Mouse (Mus musculus) neural tube, embryonic 11.5 days (tissue): ENCODE measurements around the gene Plpp2. TPM values are rescaled to one million over a fixed set of nuclear protein-coding genes. Genes with fewer than 3 reads are reported as not detected.

Experiments
- ATAC-seq: fragments of 200-750 bp; cut with Nextera tagmentation; 2 replicates; pipeline ENCODE4 v1.8.0; 2017; ENCODE audit warnings: moderate number of reproducible peaks, mild to moderate bottlenecking, moderate TSS enrichment, moderate library complexity; ENCODE audit not compliant: insufficient read depth, low FRiP score, low TSS enrichment
- DNase-seq: peaks from one replicate; pipeline ENCODE4 v3.0.0-alpha.2; 2015; ENCODE audit warnings: low spot score
- H3K27ac ChIP-seq: fragments of 300-500 bp; sonication (generic); 2 replicates; pipeline ENCODE4 v1.5.1; 2014; ENCODE audit warnings: low read depth, mild to moderate bottlenecking, low read length
- H3K27me3 ChIP-seq: fragments of 300-500 bp; sonication (generic); 2 replicates; pipeline ENCODE4 v1.6.1; 2014; ENCODE audit warnings: mild to moderate bottlenecking, low read length, mixed read lengths; ENCODE audit not compliant: control insufficient read depth, insufficient read depth
- H3K36me3 ChIP-seq: fragments of 300-500 bp; sonication (generic); 2 replicates; pipeline ENCODE4 v1.6.1; 2014; ENCODE audit warnings: mild to moderate bottlenecking, low read length, moderate library complexity, mixed read lengths; ENCODE audit not compliant: control insufficient read depth, insufficient read depth
- H3K4me1 ChIP-seq: fragments of 300-500 bp; sonication (generic); 2 replicates; pipeline ENCODE4 v1.6.1; 2014; ENCODE audit warnings: low read length, mixed read lengths; ENCODE audit not compliant: control insufficient read depth, insufficient read depth
- H3K4me2 ChIP-seq: fragments of 300-500 bp; sonication (generic); 2 replicates; pipeline ENCODE4 v1.6.1; 2014; ENCODE audit warnings: low read depth, mild to moderate bottlenecking, moderate library complexity
- H3K4me3 ChIP-seq: fragments of 300-500 bp; sonication (generic); 2 replicates; pipeline ENCODE4 v1.5.1; 2014; ENCODE audit warnings: low read depth, low read length
- H3K9ac ChIP-seq: fragments of 300-500 bp; sonication (generic); 2 replicates; pipeline ENCODE4 v1.6.1; 2014; ENCODE audit warnings: mild to moderate bottlenecking, low read length
- H3K9me3 ChIP-seq: fragments of 300-500 bp; sonication (generic); 2 replicates; pipeline ENCODE4 v1.6.1; 2016; ENCODE audit warnings: low read length; ENCODE audit not compliant: control insufficient read depth
- WGBS: fragments of 180-500 bp; shearing (Covaris S2); extraction: QIAGEN DNeasy Blood & Tissue Kit; methylation state at CpG from one replicate; pipeline ENCODE4 v1.1.7; 2014; 5-methylcytosine and 5-hydroxymethylcytosine counted together
- polyA plus RNA-seq: library from polyadenylated mRNA; unstranded; fragments of >200 nt; fragmentation: Nextera tagmentation; extraction: Ambion mirVana; gene quantifications from 2 replicates; pipeline ENCODE4 v1.2.1, GENCODE M21; 2014

Plpp2 gene
- polyA plus RNA-seq, 1 experiment from 2014 or later = 23.2 TPM

GRCm38 (mm10) chr10:79554330-79555237 lies 21.0 kb upstream of the Plpp2 start, which contains the start of gene Mier2:
Mier2 (minus strand) TSS chr10:79555199.
- Histone ChIP-seq H3K9ac (peak within 1 kb of the TSS; percentile 95), H3K9me3 (no peaks in the 10 kb centered on the region), H3K4me1 (peaks cover 14% of the 10 kb centered on the region), H3K36me3 (peaks cover 3% of the 10 kb centered on the region), H3K4me2 (peak within 1 kb of the TSS; percentile 94), H3K4me3 (peak within 1 kb of the TSS; percentile 94), H3K27ac (peak within 1 kb of the TSS; percentile 21; the same call in 1 of the 2 replicates), H3K27me3 (no peaks in the 10 kb centered on the region)
- WGBS = 1% methylated on average over 62 of the region's 108 CpGs
- ATAC-seq (peak; percentile 90), DNase-seq (peak; percentile 86)

DNA sequence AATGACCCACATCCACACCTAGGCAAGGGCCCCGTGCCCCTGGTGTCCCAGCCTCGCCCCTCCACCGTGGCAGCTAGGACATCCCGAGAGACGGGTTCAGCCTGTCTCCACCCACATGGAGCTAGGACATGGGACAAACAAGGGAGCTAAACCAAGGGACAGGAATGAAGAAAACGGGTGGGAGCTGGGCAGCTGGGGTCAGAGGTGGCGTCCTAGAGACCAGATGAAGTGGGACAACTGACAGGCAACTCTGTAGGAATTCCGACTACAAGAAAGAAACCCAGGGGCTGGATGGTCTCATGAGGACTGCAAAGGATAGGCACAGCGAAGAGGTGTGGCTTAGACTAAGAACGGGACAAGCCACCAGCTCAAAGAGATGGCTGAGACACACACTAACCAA lies 20.1 kb upstream of the Plpp2 start:
- ATAC-seq = no peak
- H3K27me3 ChIP-seq = no peaks in the 10 kb centered on the region

DNA sequence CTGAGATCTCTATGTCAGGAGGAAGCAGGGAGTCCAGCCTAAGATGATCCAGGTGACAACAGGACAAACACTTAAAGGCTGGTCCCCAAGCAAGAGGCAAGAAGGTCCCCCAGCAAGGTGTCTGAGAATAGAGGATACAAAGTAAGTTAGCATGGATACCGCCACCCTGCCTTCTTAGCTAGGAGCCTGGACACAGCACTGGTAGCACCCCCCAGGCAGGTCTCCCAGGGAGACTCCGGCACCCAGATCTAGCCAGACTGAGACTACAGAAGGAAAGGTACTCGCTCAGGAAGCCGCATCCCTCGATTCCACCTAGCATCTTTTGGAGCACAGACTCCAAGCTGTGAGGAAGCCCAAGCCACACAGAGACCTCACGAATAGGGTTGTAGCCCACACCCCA lies 19.6 kb upstream of the Plpp2 start:
- WGBS = 89% methylated on average over 6 of the region's 6 CpGs
- DNase-seq (no peak), ATAC-seq (no peak)
- Histone ChIP-seq H3K4me2 (peak overlapping the region; percentile 94), H3K9ac (no peak overlapping the region; the same call in 1 of the 2 replicates), H3K9me3 (no peaks in the 10 kb centered on the region), H3K4me1 (peaks cover 14% of the 10 kb centered on the region), H3K27ac (no peak overlapping the region), H3K36me3 (peaks cover 13% of the 10 kb centered on the region), H3K27me3 (no peaks in the 10 kb centered on the region), H3K4me3 (peak overlapping the region; percentile 94)

More for the DNA sequence above, 20.1 kb upstream of the Plpp2 start:
- peaks cover 14% of the 10 kb centered on the region for H3K4me1 ChIP-seq
- H3K36me3 ChIP-seq = peaks cover 8% of the 10 kb centered on the region
- WGBS = 46% methylated on average over 10 of the region's 10 CpGs
- H3K4me3 ChIP-seq = peak overlapping the region; percentile 94
- H3K9me3 ChIP-seq = no peaks in the 10 kb centered on the region
- H3K27ac ChIP-seq = no peak overlapping the region
- no peak for DNase-seq
- peak overlapping the region; percentile 94 for H3K4me2 ChIP-seq
- peak overlapping the region; percentile 95 for H3K9ac ChIP-seq

GRCm38 (mm10) chr10:79552531-79552930 lies 18.9 kb upstream of the Plpp2 start:
- H3K9ac ChIP-seq = no peak overlapping the region
- no peak overlapping the region for H3K4me3 ChIP-seq
- H3K27ac ChIP-seq = no peak overlapping the region
- peaks cover 16% of the 10 kb centered on the region for H3K36me3 ChIP-seq
- no peaks in the 10 kb centered on the region for H3K9me3 ChIP-seq
- H3K4me1 ChIP-seq = peaks cover 14% of the 10 kb centered on the region
- H3K4me2 ChIP-seq = no peak overlapping the region
- no peaks in the 10 kb centered on the region for H3K27me3 ChIP-seq
- DNase-seq = no peak
- no peak for ATAC-seq
- whole genome bisulfite sequencing = 89% methylated on average over 8 of the region's 8 CpGs

GRCm38 (mm10) chr10:79550366-79550765 lies 16.8 kb upstream of the Plpp2 start:
- Histone ChIP-seq H3K9me3 (no peaks in the 10 kb centered on the region), H3K27me3 (no peaks in the 10 kb centered on the region), H3K4me3 (no peak overlapping the region), H3K9ac (no peak overlapping the region), H3K4me2 (no peak overlapping the region), H3K4me1 (peaks cover 14% of the 10 kb centered on the region), H3K36me3 (peaks cover 25% of the 10 kb centered on the region), H3K27ac (no peak overlapping the region)
- ATAC-seq (no peak), DNase-seq (no peak)
- 84% methylated on average over 9 of the region's 9 CpGs for WGBS

GRCm38 (mm10) chr10:79548971-79549723 lies 15.6 kb upstream of the Plpp2 start:
- DNase-seq = no peak
- Histone ChIP-seq H3K27ac (no peak overlapping the region), H3K27me3 (no peaks in the 10 kb centered on the region), H3K9ac (no peak overlapping the region), H3K4me2 (no peak overlapping the region), H3K9me3 (no peaks in the 10 kb centered on the region), H3K36me3 (peaks cover 33% of the 10 kb centered on the region), H3K4me1 (peaks cover 12% of the 10 kb centered on the region), H3K4me3 (no peak overlapping the region)
- WGBS = 96% methylated on average over 18 of the region's 18 CpGs
- ATAC-seq = no peak

- Histone ChIP-seq H3K27ac (no peak overlapping the region), H3K36me3 (peaks cover 34% of the 10 kb centered on the region), H3K9me3 (no peaks in the 10 kb centered on the region), H3K27me3 (no peaks in the 10 kb centered on the region), H3K4me2 (no peak overlapping the region), H3K4me1 (peaks cover 6% of the 10 kb centered on the region), H3K9ac (no peak overlapping the region), H3K4me3 (no peak overlapping the region)
- WGBS = 97% methylated on average over 5 of the region's 5 CpGs
- no peak for DNase-seq
- no peak for ATAC-seq
Measured at GRCm38 (mm10) chr10:79548546-79548945, 14.9 kb upstream of the Plpp2 start.

- Histone ChIP-seq H3K4me3 (no peak overlapping the region), H3K4me2 (no peak overlapping the region), H3K27ac (no peak overlapping the region), H3K9ac (no peak overlapping the region), H3K27me3 (no peaks in the 10 kb centered on the region), H3K9me3 (no peaks in the 10 kb centered on the region), H3K36me3 (peaks cover 43% of the 10 kb centered on the region), H3K4me1 (no peaks in the 10 kb centered on the region)
- 77% methylated on average over 5 of the region's 5 CpGs for whole genome bisulfite sequencing
- ATAC-seq = no peak
- DNase-seq = no peak
Measured at GRCm38 (mm10) chr10:79547148-79547675, 13.6 kb upstream of the Plpp2 start.
